Mouse (Mus musculus): ENCODE results near the gene Gm20795. TPM values are rescaled to one million over a fixed set of nuclear protein-coding genes. Genes with fewer than 3 reads are reported as not detected.

The Gm20795 gene
- not detected for polyA plus RNA-seq (2017; shearing (Covaris generic))

GRCm38 (mm10) chrY:40804614-40805013 lies at the start of gene Gm20795:
Gm20795 (plus strand) TSS chrY:40804914.

GRCm38 (mm10) chrY:40775665-40776064 lies 29.0 kb upstream of the Gm20795 start, which contains the start of gene Gm21797:
Gm21797 (minus strand) TSS chrY:40775765.

Other genes with a start within 250 kb of the Gm20795 start
- not detected for gene Gm21852, start 152.9 kb upstream of the Gm20795 start, polyA plus RNA-seq (2017; shearing (Covaris generic))
- not detected for gene Gm21797, start 29.1 kb upstream of the Gm20795 start, polyA plus RNA-seq (2017; shearing (Covaris generic))

Data from CD4-positive, CD25-positive, alpha-beta regulatory T cell (primary cell).